Mouse (Mus musculus): ENCODE results near the gene Exoc6b. TPM values are rescaled to one million over a fixed set of nuclear protein-coding genes. Genes with fewer than 3 reads are reported as not detected.
A peak's percentile ranks its signal among the peaks of the same experiment; 100 is the strongest.

The Exoc6b gene
- polyA plus RNA-seq, 1 experiment from 2014 or later: 52.7 TPM

GRCm38 (mm10) chr6:85051109-85051508 is 18.2 kb downstream of the Exoc6b start:
- ATAC-seq (replicated peaks): no peak
- H3K4me1 ChIP-seq: no peaks in the 10 kb centered on the region
- H3K27ac ChIP-seq (replicated peaks): no peak overlapping the region
- no peak overlapping the region for H3K9ac ChIP-seq (replicated peaks)
- H3K27me3 ChIP-seq: no peaks in the 10 kb centered on the region
- H3K4me2 ChIP-seq (replicated peaks): no peak overlapping the region
- H3K9me3 ChIP-seq: no peaks in the 10 kb centered on the region
- 90% methylated on average over 4 of the region's 4 CpGs for WGBS
- no peaks in the 10 kb centered on the region for H3K36me3 ChIP-seq
- no peak overlapping the region for H3K4me3 ChIP-seq

- Histone ChIP-seq H3K27me3 (no peaks in the 10 kb centered on the region), H3K36me3 (no peaks in the 10 kb centered on the region), H3K4me2 (replicated peaks) (no peak overlapping the region), H3K4me3 (no peak overlapping the region), H3K27ac (replicated peaks) (no peak overlapping the region), H3K4me1 (no peaks in the 10 kb centered on the region), H3K9me3 (no peaks in the 10 kb centered on the region), H3K9ac (replicated peaks) (no peak overlapping the region)
- WGBS: 94% methylated on average over 3 of the region's 3 CpGs
- ATAC-seq (replicated peaks): no peak
Measured at GRCm38 (mm10) chr6:85046531-85046930, 22.8 kb downstream of the Exoc6b start.

- WGBS: 54% methylated on average over 4 of the region's 4 CpGs
- Histone ChIP-seq H3K9ac (replicated peaks) (no peak overlapping the region), H3K4me3 (no peak overlapping the region), H3K9me3 (no peaks in the 10 kb centered on the region), H3K27me3 (no peaks in the 10 kb centered on the region), H3K27ac (replicated peaks) (no peak overlapping the region), H3K36me3 (no peaks in the 10 kb centered on the region), H3K4me1 (no peaks in the 10 kb centered on the region), H3K4me2 (replicated peaks) (no peak overlapping the region)
- ATAC-seq (replicated peaks): no peak
Measured at GRCm38 (mm10) chr6:85044621-85045152, 24.6 kb downstream of the Exoc6b start.

GRCm38 (mm10) chr6:85037677-85038076 is 31.6 kb downstream of the Exoc6b start:
- Histone ChIP-seq H3K27me3 (no peaks in the 10 kb centered on the region), H3K36me3 (no peaks in the 10 kb centered on the region), H3K9me3 (no peaks in the 10 kb centered on the region), H3K4me3 (no peak overlapping the region), H3K4me1 (no peaks in the 10 kb centered on the region), H3K9ac (replicated peaks) (no peak overlapping the region), H3K27ac (replicated peaks) (no peak overlapping the region), H3K4me2 (replicated peaks) (no peak overlapping the region)
- WGBS: 6% methylated on average over 6 of the region's 6 CpGs
- ATAC-seq (replicated peaks): 0 out of 2 replicates have a peak, but pooled peaks have one; percentile 48

GRCm38 (mm10) chr6:85029671-85030070 is 39.6 kb downstream of the Exoc6b start:
- WGBS: 10% methylated on average over 1 of the region's 1 CpGs
- Histone ChIP-seq H3K27ac (replicated peaks) (no peak overlapping the region), H3K27me3 (no peaks in the 10 kb centered on the region), H3K4me2 (replicated peaks) (no peak overlapping the region), H3K9me3 (no peaks in the 10 kb centered on the region), H3K9ac (replicated peaks) (no peak overlapping the region), H3K36me3 (no peaks in the 10 kb centered on the region), H3K4me3 (no peak overlapping the region), H3K4me1 (no peaks in the 10 kb centered on the region)
- ATAC-seq (replicated peaks): no peak

- no peaks in the 10 kb centered on the region for H3K9me3 ChIP-seq
- H3K36me3 ChIP-seq: no peaks in the 10 kb centered on the region
- no peaks in the 10 kb centered on the region for H3K4me1 ChIP-seq
- H3K27me3 ChIP-seq: no peaks in the 10 kb centered on the region
- no peak overlapping the region for H3K27ac ChIP-seq (replicated peaks)
- no peak overlapping the region for H3K4me3 ChIP-seq
- H3K9ac ChIP-seq (replicated peaks): no peak overlapping the region
- no peak for ATAC-seq (replicated peaks)
- no peak overlapping the region for H3K4me2 ChIP-seq (replicated peaks)
Measured at GRCm38 (mm10) chr6:85024403-85024802, 44.9 kb downstream of the Exoc6b start.

- Histone ChIP-seq H3K4me2 (replicated peaks) (no peak overlapping the region), H3K4me1 (no peaks in the 10 kb centered on the region), H3K4me3 (no peak overlapping the region), H3K27ac (replicated peaks) (no peak overlapping the region), H3K9me3 (no peaks in the 10 kb centered on the region), H3K9ac (replicated peaks) (no peak overlapping the region), H3K36me3 (no peaks in the 10 kb centered on the region), H3K27me3 (no peaks in the 10 kb centered on the region)
- ATAC-seq (replicated peaks): no peak
- 43% methylated on average over 2 of the region's 2 CpGs for WGBS
Measured at GRCm38 (mm10) chr6:85017011-85017410, 52.3 kb downstream of the Exoc6b start.

GRCm38 (mm10) chr6:85013906-85014305 is 55.4 kb downstream of the Exoc6b start:
- no peaks in the 10 kb centered on the region; the same call in 1 of the 2 replicates for H3K36me3 ChIP-seq
- H3K9me3 ChIP-seq: no peaks in the 10 kb centered on the region
- 89% methylated on average over 2 of the region's 2 CpGs for WGBS
- no peak overlapping the region for H3K9ac ChIP-seq (replicated peaks)
- no peak for ATAC-seq (replicated peaks)
- no peak overlapping the region for H3K27ac ChIP-seq (replicated peaks)
- H3K4me3 ChIP-seq: no peak overlapping the region
- H3K4me1 ChIP-seq: no peaks in the 10 kb centered on the region
- no peak overlapping the region for H3K4me2 ChIP-seq (replicated peaks)
- H3K27me3 ChIP-seq: no peaks in the 10 kb centered on the region

GRCm38 (mm10) chr6:85010397-85010796 is 58.9 kb downstream of the Exoc6b start:
- 94% methylated on average over 2 of the region's 2 CpGs for WGBS
- no peak for ATAC-seq (replicated peaks)
- Histone ChIP-seq H3K36me3 (no peaks in the 10 kb centered on the region; the same call in 1 of the 2 replicates), H3K9ac (replicated peaks) (no peak overlapping the region), H3K4me1 (no peaks in the 10 kb centered on the region), H3K4me3 (no peak overlapping the region), H3K4me2 (replicated peaks) (no peak overlapping the region), H3K27ac (replicated peaks) (no peak overlapping the region), H3K9me3 (no peaks in the 10 kb centered on the region), H3K27me3 (no peaks in the 10 kb centered on the region)

GRCm38 (mm10) chr6:84995418-84995817 is 73.9 kb downstream of the Exoc6b start:
- Histone ChIP-seq H3K9me3 (no peaks in the 10 kb centered on the region), H3K9ac (replicated peaks) (no peak overlapping the region), H3K4me3 (no peak overlapping the region), H3K27ac (replicated peaks) (no peak overlapping the region), H3K36me3 (peaks cover 4% of the 10 kb centered on the region; the same call in 1 of the 2 replicates), H3K27me3 (no peaks in the 10 kb centered on the region), H3K4me2 (replicated peaks) (no peak overlapping the region), H3K4me1 (no peaks in the 10 kb centered on the region)
- no peak for ATAC-seq (replicated peaks)

GRCm38 (mm10) chr6:84976563-84976971 is 92.7 kb downstream of the Exoc6b start:
- WGBS: 42% methylated on average over 3 of the region's 3 CpGs
- no peak overlapping the region for H3K27ac ChIP-seq (replicated peaks)
- no peak for ATAC-seq (replicated peaks)

GRCm38 (mm10) chr6:84968531-84968930 is 100.8 kb downstream of the Exoc6b start:
- H3K36me3 ChIP-seq: no peaks in the 10 kb centered on the region
- WGBS: 73% methylated on average over 1 of the region's 1 CpGs
- H3K4me3 ChIP-seq: no peak overlapping the region
- no peaks in the 10 kb centered on the region for H3K9me3 ChIP-seq
- H3K27me3 ChIP-seq: no peaks in the 10 kb centered on the region
- no peak overlapping the region for H3K27ac ChIP-seq (replicated peaks)
- H3K4me1 ChIP-seq: no peaks in the 10 kb centered on the region
- no peak for ATAC-seq (replicated peaks)
- no peak overlapping the region for H3K4me2 ChIP-seq (replicated peaks)
- no peak overlapping the region for H3K9ac ChIP-seq (replicated peaks)

More at GRCm38 (mm10) chr6:84976563-84976971, 92.7 kb downstream of the Exoc6b start:
- no peaks in the 10 kb centered on the region for H3K27me3 ChIP-seq
- no peaks in the 10 kb centered on the region for H3K36me3 ChIP-seq
- no peak overlapping the region for H3K4me2 ChIP-seq (replicated peaks)
- H3K4me1 ChIP-seq: 0 out of 2 replicates have a peak, but pooled peaks cover 6% of the 10 kb centered on the region
- H3K4me3 ChIP-seq: no peak overlapping the region
- no peak overlapping the region for H3K9ac ChIP-seq (replicated peaks)
- H3K9me3 ChIP-seq: no peaks in the 10 kb centered on the region

- no peak overlapping the region for H3K27ac ChIP-seq (replicated peaks)
- 68% methylated on average over 5 of the region's 5 CpGs for WGBS
- H3K36me3 ChIP-seq: no peaks in the 10 kb centered on the region
- H3K4me1 ChIP-seq: peaks cover 2% of the 10 kb centered on the region; the same call in 1 of the 2 replicates
- no peak overlapping the region for H3K4me3 ChIP-seq
- no peaks in the 10 kb centered on the region for H3K27me3 ChIP-seq
- H3K9me3 ChIP-seq: no peaks in the 10 kb centered on the region
- H3K9ac ChIP-seq (replicated peaks): no peak overlapping the region
- H3K4me2 ChIP-seq (replicated peaks): no peak overlapping the region
- ATAC-seq (replicated peaks): no peak
Measured at GRCm38 (mm10) chr6:84964729-84965415, 104.4 kb downstream of the Exoc6b start.
